Mouse (Mus musculus): ENCODE data around the gene Rpl34.

DNA sequence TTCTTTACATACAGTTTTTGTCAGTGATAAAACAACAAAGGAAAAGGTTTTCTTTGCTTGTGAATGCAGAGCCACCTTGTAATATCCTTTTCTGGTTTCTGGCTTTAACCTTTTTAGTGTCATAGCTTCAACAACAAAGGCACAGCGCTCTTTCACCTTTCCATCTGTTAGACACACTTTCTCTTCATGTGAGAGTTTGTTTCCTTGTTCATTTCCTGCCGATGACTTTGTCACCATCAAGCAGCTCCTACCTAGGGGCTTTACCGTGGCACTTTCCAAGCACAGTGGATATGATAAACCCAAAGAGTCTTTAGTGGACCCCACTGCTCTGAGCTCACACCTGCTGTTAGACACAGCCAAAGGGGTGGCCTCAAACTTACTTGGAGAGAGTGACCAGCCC lies 19.0 kb upstream of the Rpl34 start:
- TF ChIP-seq CTCF (IDR thresholded peaks at IDR 0.05) (no peak), POLR2A (IDR thresholded peaks at IDR 0.05; ENCODE audit: insufficient read depth, low read depth, low read length) (no peak)

Data from heart, adult 2 months (tissue).